Mouse (Mus musculus) liver, adult 2 months (tissue): ENCODE measurements around the gene Gm11236.
"Not testable (repeated sequence)": the region's sequence is repeated elsewhere in the genome, so short reads cannot be mapped to it uniquely, and the experiment has no call there.

Experiments
- CTCF ChIP-seq: fragments of 200-500 bp; IDR thresholded peaks from 2 replicates; pipeline ENCODE4 v1.5.1; 2011; ENCODE audit warnings: low read depth, low read length, control low read depth
- POLR2A ChIP-seq: fragments of 200-500 bp; IDR thresholded peaks from 2 replicates; pipeline ENCODE4 v1.6.1; 2011; ENCODE audit warnings: low read length, control low read depth; ENCODE audit not compliant: insufficient read depth; ENCODE audit errors: extremely low read depth

GRCm38 (mm10) chr4:73637821-73638220, at the start of gene Gm11236:
- TF ChIP-seq POLR2A, CTCF: not testable (repeated sequence)
